Mouse (Mus musculus): ENCODE measurements around the gene Atp6v0d1. TPM values are rescaled to one million over a fixed set of nuclear protein-coding genes. Genes with fewer than 3 reads are reported as not detected.
"Not testable (repeated sequence)": the region's sequence is repeated elsewhere in the genome, so short reads cannot be mapped to it uniquely, and the experiment has no call there.

Atp6v0d1 gene
- total RNA-seq, 1 experiment = 85.5 TPM

- Histone ChIP-seq H3K9ac (ENCODE audit: insufficient read depth, low read depth, low read length, poor library complexity, severe bottlenecking) (no peak overlapping the region), H3K9me3 (ENCODE audit: control insufficient read depth, insufficient read depth, low read depth, low read length) (no peaks in the 10 kb centered on the region), H3K4me3 (ENCODE audit: insufficient read depth in 1 of 2, low read depth in 1 of 2, low read length in 2 of 2, poor library complexity in 1 of 2, severe bottlenecking in 1 of 2) (no peak overlapping the region), H3K36me3 (ENCODE audit: control insufficient read depth, insufficient read depth, low read length, poor library complexity, severe bottlenecking) (no peaks in the 10 kb centered on the region), H3K27ac (ENCODE audit: insufficient read depth, low read depth, low read length, poor library complexity, severe bottlenecking) (no peak overlapping the region), H3K4me1 (ENCODE audit: control insufficient read depth in 2 of 2, insufficient read depth in 2 of 2, low read length in 2 of 2, poor library complexity in 1 of 2) (peaks cover 3% of the 10 kb centered on the region in 2 experiments; a peak in 3 of 4 replicates)
- DNase-seq (ENCODE audit: low read depth, low spot score) = no peak
- peak; percentile 63 for TF ChIP-seq ZNF384 (IDR thresholded peaks at IDR 0.05; ENCODE audit: low read depth, low read length)
- no peak for TF ChIP-seq CHD2 (IDR thresholded peaks at IDR 0.05; ENCODE audit: low read depth, low read length)
- in situ Hi-C loops (cut with MboI; ENCODE audit: low sequenced_read_pairs in 2 of 2, unreplicated experiment in 2 of 2) = no loop called here
Measured at GRCm38 (mm10) chr8:105573427-105573826, 7.6 kb upstream of the Atp6v0d1 start.

GRCm38 (mm10) chr8:105571810-105572209, 6.0 kb upstream of the Atp6v0d1 start:
- Histone ChIP-seq H3K9ac (ENCODE audit: insufficient read depth, low read depth, low read length, poor library complexity, severe bottlenecking) (no peak overlapping the region), H3K4me3 (ENCODE audit: insufficient read depth in 1 of 2, low read depth in 1 of 2, low read length in 2 of 2, poor library complexity in 1 of 2, severe bottlenecking in 1 of 2) (no peak overlapping the region), H3K27ac (ENCODE audit: insufficient read depth, low read depth, low read length, poor library complexity, severe bottlenecking) (no peak overlapping the region), H3K4me1 (ENCODE audit: control insufficient read depth in 2 of 2, insufficient read depth in 2 of 2, low read length in 2 of 2, poor library complexity in 1 of 2) (peaks cover 4 to 8% of the 10 kb centered on the region in 2 experiments), H3K9me3 (ENCODE audit: control insufficient read depth, insufficient read depth, low read depth, low read length) (no peaks in the 10 kb centered on the region), H3K36me3 (ENCODE audit: control insufficient read depth, insufficient read depth, low read length, poor library complexity, severe bottlenecking) (no peaks in the 10 kb centered on the region)
- in situ Hi-C loops (cut with MboI; ENCODE audit: low sequenced_read_pairs in 2 of 2, unreplicated experiment in 2 of 2) = no loop called here
- TF ChIP-seq HCFC1 (IDR thresholded peaks at IDR 0.05; ENCODE audit: borderline replicate concordance, insufficient read depth, low read length) = no peak
- no peak for DNase-seq (ENCODE audit: low read depth, low spot score)

- H3K4me3 ChIP-seq (ENCODE audit: insufficient read depth in 1 of 2, low read depth in 1 of 2, low read length in 2 of 2, poor library complexity in 1 of 2, severe bottlenecking in 1 of 2) = peak overlapping the region; percentile 58 to 66
- peak overlapping the region; percentile 63 for H3K9ac ChIP-seq (ENCODE audit: insufficient read depth, low read depth, low read length, poor library complexity, severe bottlenecking)
- peaks cover 2 to 10% of the 10 kb centered on the region in 2 experiments; a peak in 2 of 4 replicates for H3K4me1 ChIP-seq (ENCODE audit: control insufficient read depth in 2 of 2, insufficient read depth in 2 of 2, low read length in 2 of 2, poor library complexity in 1 of 2)
- TF ChIP-seq HCFC1 (IDR thresholded peaks at IDR 0.05; ENCODE audit: borderline replicate concordance, insufficient read depth, low read length) = no peak
- in situ Hi-C loops (cut with MboI; ENCODE audit: low sequenced_read_pairs in 2 of 2, unreplicated experiment in 2 of 2) = no loop called here
- H3K27ac ChIP-seq (ENCODE audit: insufficient read depth, low read depth, low read length, poor library complexity, severe bottlenecking) = no peak overlapping the region
- DNase-seq (ENCODE audit: low read depth, low spot score) = no peak
- no peaks in the 10 kb centered on the region for H3K9me3 ChIP-seq (ENCODE audit: control insufficient read depth, insufficient read depth, low read depth, low read length)
- H3K36me3 ChIP-seq (ENCODE audit: control insufficient read depth, insufficient read depth, low read length, poor library complexity, severe bottlenecking) = no peaks in the 10 kb centered on the region
Measured at GRCm38 (mm10) chr8:105566703-105567595, 1.1 kb upstream of the Atp6v0d1 start.

GRCm38 (mm10) chr8:105565401-105565881, 406 bp downstream of the Atp6v0d1 start:
- TF ChIP-seq ZC3H11A (IDR thresholded peaks at IDR 0.05; ENCODE audit: borderline replicate concordance, low read depth, low read length) (no peak), MAFK (IDR thresholded peaks at IDR 0.05; ENCODE audit: insufficient read depth, low read depth, low read length) (no peak), HCFC1 (IDR thresholded peaks at IDR 0.05; ENCODE audit: borderline replicate concordance, insufficient read depth, low read length) (no peak), ZNF384 (IDR thresholded peaks at IDR 0.05; ENCODE audit: low read depth, low read length) (no peak), CHD2 (IDR thresholded peaks at IDR 0.05; ENCODE audit: low read depth, low read length) (no peak)

GRCm38 (mm10) chr8:105564573-105565229, 1.1 kb downstream of the Atp6v0d1 start:
- Histone ChIP-seq H3K9ac (ENCODE audit: insufficient read depth, low read depth, low read length, poor library complexity, severe bottlenecking) (peak overlapping the region; percentile 83; the same call in 1 of the 2 replicates), H3K4me3 (ENCODE audit: insufficient read depth in 1 of 2, low read depth in 1 of 2, low read length in 2 of 2, poor library complexity in 1 of 2, severe bottlenecking in 1 of 2) (peak overlapping the region; percentile 78 to 81)
- H3K4me1 ChIP-seq (ENCODE audit: control insufficient read depth in 2 of 2, insufficient read depth in 2 of 2, low read length in 2 of 2, poor library complexity in 1 of 2); DNase-seq (ENCODE audit: low read depth, low spot score); H3K27ac ChIP-seq (ENCODE audit: insufficient read depth, low read depth, low read length, poor library complexity, severe bottlenecking); H3K9me3 ChIP-seq (ENCODE audit: control insufficient read depth, insufficient read depth, low read depth, low read length); in situ Hi-C loops (cut with MboI; ENCODE audit: low sequenced_read_pairs in 2 of 2, unreplicated experiment in 2 of 2); H3K36me3 ChIP-seq (ENCODE audit: control insufficient read depth, insufficient read depth, low read length, poor library complexity, severe bottlenecking): not testable (repeated sequence)

More at GRCm38 (mm10) chr8:105565401-105565881, 406 bp downstream of the Atp6v0d1 start:
- Histone ChIP-seq H3K4me3 (ENCODE audit: insufficient read depth in 1 of 2, low read depth in 1 of 2, low read length in 2 of 2, poor library complexity in 1 of 2, severe bottlenecking in 1 of 2) (peak overlapping the region; percentile 78 to 81), H3K9me3 (ENCODE audit: control insufficient read depth, insufficient read depth, low read depth, low read length) (no peaks in the 10 kb centered on the region), H3K36me3 (ENCODE audit: control insufficient read depth, insufficient read depth, low read length, poor library complexity, severe bottlenecking) (no peaks in the 10 kb centered on the region), H3K9ac (ENCODE audit: insufficient read depth, low read depth, low read length, poor library complexity, severe bottlenecking) (peak overlapping the region; percentile 83), H3K27ac (ENCODE audit: insufficient read depth, low read depth, low read length, poor library complexity, severe bottlenecking) (no peak overlapping the region), H3K4me1 (ENCODE audit: control insufficient read depth in 2 of 2, insufficient read depth in 2 of 2, low read length in 2 of 2, poor library complexity in 1 of 2) (peaks cover 2 to 10% of the 10 kb centered on the region in 2 experiments; a peak in 2 of 4 replicates)
- no peak for DNase-seq (ENCODE audit: low read depth, low spot score)
- in situ Hi-C loops (cut with MboI; ENCODE audit: low sequenced_read_pairs in 2 of 2, unreplicated experiment in 2 of 2) = no loop called here

Measured in ES-E14 (cell line).